Mouse (Mus musculus) adipose tissue, adult 10 weeks (tissue): ENCODE measurements around the gene Irf2bpl. TPM values are rescaled to one million over a fixed set of nuclear protein-coding genes. Genes with fewer than 3 reads are reported as not detected.

Experiments
- polyA plus RNA-seq: library from polyadenylated mRNA; stranded (reverse); fragments of 350-450 nt; fragmentation: Illumina TruSeq; extraction: RNeasy Lipid Tissue Mini Kit (QIAGEN cat#74804); gene quantifications from one replicate; pipeline ENCODE4 v1.2.3, GENCODE M21; 2014; ENCODE audit warnings: low read depth, low replicate concordance

The Irf2bpl gene
- 29.4 TPM for polyA plus RNA-seq

GRCm38 (mm10) chr12:86884197-86885058 is at the start of gene Irf2bpl:
Irf2bpl (minus strand) TSS chr12:86884798.

Other genes starting within 250 kb of the Irf2bpl start
- gene Vash1, start 206.1 kb downstream of the Irf2bpl start, polyA plus RNA-seq = 2.6 TPM
- gene Angel1, start 158.3 kb downstream of the Irf2bpl start, polyA plus RNA-seq = 7.9 TPM
- gene Lrrc74a, start 150.4 kb downstream of the Irf2bpl start, polyA plus RNA-seq = 4.0 TPM
- gene Cipc, start 62.2 kb upstream of the Irf2bpl start, polyA plus RNA-seq = 27.1 TPM
- not detected for gene Zdhhc22, start 105.6 kb upstream of the Irf2bpl start, polyA plus RNA-seq
- 0.27 TPM for gene Tmem63c, start 136.5 kb upstream of the Irf2bpl start, polyA plus RNA-seq
- 0.50 TPM for gene Ngb, start 217.7 kb upstream of the Irf2bpl start, polyA plus RNA-seq